In genomic region chr12:86829581-86830246, GRCm38 (mm10) we compare ENCODE assay signal across 8 mouse cellular contexts. TPM values are rescaled to one million over a fixed set of nuclear protein-coding genes. Genes with fewer than 3 reads are reported as not detected.
A peak's percentile ranks its signal among the peaks of the same experiment; 100 is the strongest.
DNase-seq lines count a peak whose midpoint lies in the region; ATAC-seq lines count a peak whose summit lies in the region.

No protein-coding gene starts in this region.

- no peak overlapping the region for H3K4me3 ChIP-seq in heart, embryonic 11.5 days (ENCODE audit: low read depth, low read length)
- H3K4me3 ChIP-seq in liver, embryonic 15.5 days (replicated peaks) = no peak overlapping the region

- ATAC-seq in CD4-positive, CD25-positive, alpha-beta regulatory T cell, adult 4 months = no peak
- no peak for ATAC-seq in heart, embryonic 11.5 days (replicated peaks; ENCODE audit: insufficient number of reproducible peaks, low FRiP score, low TSS enrichment)
- no peak for ATAC-seq in liver, embryonic 15.5 days (ENCODE audit: insufficient read depth)

- peaks cover 64% of the 10 kb centered on the region for H3K4me1 ChIP-seq in heart, embryonic 11.5 days (ENCODE audit: control insufficient read depth, insufficient read depth, low read length)
- H3K4me1 ChIP-seq in liver, embryonic 15.5 days (replicated peaks) = peaks cover 80% of the 10 kb centered on the region

- no peaks in the 10 kb centered on the region for H3K36me3 ChIP-seq in heart, embryonic 11.5 days (ENCODE audit: control insufficient read depth, insufficient read depth, low read length)
- no peaks in the 10 kb centered on the region for H3K36me3 ChIP-seq in liver, embryonic 15.5 days (replicated peaks)

- no peaks in the 10 kb centered on the region for H3K27me3 ChIP-seq in heart, embryonic 11.5 days (ENCODE audit: control insufficient read depth, insufficient read depth, low read length)
- H3K27me3 ChIP-seq in liver, embryonic 15.5 days = no peaks in the 10 kb centered on the region

- peak overlapping the region; percentile 32; the same call in 1 of the 2 replicates for H3K27ac ChIP-seq in heart, embryonic 11.5 days (ENCODE audit: low read depth, low read length)
- H3K27ac ChIP-seq in liver, embryonic 15.5 days (replicated peaks) = peak overlapping the region; percentile 53

- H3K9ac ChIP-seq in heart, embryonic 11.5 days (ENCODE audit: low read depth, low read length) = peak overlapping the region; percentile 64
- no peak overlapping the region for H3K9ac ChIP-seq in liver, embryonic 15.5 days

- no peak overlapping the region for H3K4me2 ChIP-seq in heart, embryonic 11.5 days
- H3K4me2 ChIP-seq in liver, embryonic 15.5 days = peak overlapping the region; percentile 25; the same call in 1 of the 2 replicates

- WGBS in heart, embryonic 11.5 days (ENCODE audit: insufficient replicate concordance) = 45% methylated on average over 16 of the region's 16 CpGs
- 35% methylated on average over 16 of the region's 16 CpGs for whole genome bisulfite sequencing in liver, embryonic 15.5 days (ENCODE audit: insufficient replicate concordance)

- H3K9me3 ChIP-seq in heart, embryonic 11.5 days (replicated peaks; ENCODE audit: control insufficient read depth, low read length) = no peaks in the 10 kb centered on the region
- H3K9me3 ChIP-seq in liver, embryonic 15.5 days (replicated peaks) = no peaks in the 10 kb centered on the region

- DNase-seq in CD4-positive, CD25-positive, alpha-beta regulatory T cell, adult 2 months (ENCODE audit: low read depth, low spot score) = peak; percentile 32
- DNase-seq in B cell, adult 2 months = peak; percentile 57 to 60
- no peak for DNase-seq in right cerebral cortex, postnatal 36 days (ENCODE audit: low spot score in 2 of 2)
- DNase-seq in kidney, postnatal 25 days = no peak
- no peak for DNase-seq in left cerebral cortex, adult 9 months (ENCODE audit: low spot score in 2 of 2)

RNA-seq across cellular contexts. Expression of gene Irf2bpl, which starts 54.9 kb away (rescaled TPM):
- polyA plus RNA-seq in CD4-positive, CD25-positive, alpha-beta regulatory T cell, adult 4 months (2017; shearing (Covaris generic)) = 10 to 100 TPM in 1 of 2 experiments, 1 to 10 TPM in 1; 7.6 to 18.8 TPM
- polyA plus RNA-seq in heart, embryonic 11.5 days (2014; fragmentation: Nextera tagmentation; extraction: Ambion mirVana) = 18.9 and 26.9 TPM in 2 replicates
- 2.8 and 3.1 TPM in 2 replicates for polyA plus RNA-seq in liver, embryonic 15.5 days (2015; fragmentation: Nextera tagmentation; extraction: Ambion mirVana)

Comparison
In these comparisons a context has a peak if more than half of its experiments do, and no peak if none do; other contexts are left out.
1. DNase-seq: peak in CD4-positive, CD25-positive, alpha-beta regulatory T cell, adult 2 months (single experiment) and B cell, adult 2 months (2 of 2); none in right cerebral cortex, postnatal 36 days (0 of 2), kidney, postnatal 25 days (0 of 2) and left cerebral cortex, adult 9 months (0 of 2).